Mouse (Mus musculus) limb, embryonic 14.5 days (tissue): ENCODE data around the gene Klc1. TPM values are rescaled to one million over a fixed set of nuclear protein-coding genes. Genes with fewer than 3 reads are reported as not detected.

Source experiments
- ATAC-seq: fragments of 200-750 bp; cut with Nextera tagmentation; 2 replicates; pipeline ENCODE4 v1.8.0; 2017; ENCODE audit warnings: low read depth, moderate number of reproducible peaks, moderate TSS enrichment; ENCODE audit not compliant: low FRiP score
- DNase-seq: peaks from one replicate; pipeline ENCODE4 v3.0.0-alpha.2; 2015; ENCODE audit warnings: low spot score
- H3K27ac ChIP-seq: fragments of 300-500 bp; sonication (generic); replicated peaks from 2 replicates; pipeline ENCODE4 v1.5.1; 2014; ENCODE audit warnings: low read depth, mild to moderate bottlenecking, low read length, moderate library complexity, mixed read lengths
- H3K27me3 ChIP-seq: fragments of 300-500 bp; sonication (generic); 2 replicates; pipeline ENCODE4 v1.6.1; 2014; ENCODE audit warnings: low read length, mixed read lengths; ENCODE audit not compliant: control insufficient read depth, insufficient read depth
- H3K36me3 ChIP-seq: fragments of 300-500 bp; sonication (generic); 2 replicates; pipeline ENCODE4 v1.6.1; 2014; ENCODE audit warnings: mild to moderate bottlenecking, low read length, moderate library complexity, mixed read lengths; ENCODE audit not compliant: control insufficient read depth, insufficient read depth
- H3K4me1 ChIP-seq: fragments of 300-500 bp; sonication (generic); 2 replicates; pipeline ENCODE4 v1.6.1; 2014; ENCODE audit warnings: antibody characterized with exemption, low read length, mixed read lengths; ENCODE audit not compliant: control insufficient read depth, insufficient read depth
- H3K4me2 ChIP-seq: fragments of 300-500 bp; sonication (generic); replicated peaks from 2 replicates; pipeline ENCODE4 v1.6.1; 2014; ENCODE audit warnings: low read depth, mild to moderate bottlenecking, low read length, moderate library complexity; ENCODE audit not compliant: severe bottlenecking
- H3K4me3 ChIP-seq: fragments of 300-500 bp; sonication (generic); replicated peaks from 2 replicates; pipeline ENCODE4 v1.5.1; 2014; ENCODE audit warnings: low read length
- H3K9ac ChIP-seq: fragments of 300-500 bp; sonication (generic); 2 replicates; pipeline ENCODE4 v1.6.1; 2014; ENCODE audit warnings: mild to moderate bottlenecking, low read depth, low read length, moderate library complexity; ENCODE audit not compliant: severe bottlenecking
- H3K9me3 ChIP-seq: fragments of 300-500 bp; sonication (generic); 2 replicates; pipeline ENCODE4 v1.6.1; 2016; ENCODE audit warnings: low read length; ENCODE audit not compliant: control insufficient read depth
- POLR2A ChIP-seq: fragments of 200-500 bp; IDR thresholded peaks from 2 replicates; pipeline ENCODE4 v1.8.0; 2012; ENCODE audit warnings: inconsistent platforms, mild to moderate bottlenecking, moderate library complexity, borderline replicate concordance; ENCODE audit not compliant: insufficient read depth, insufficient read length; ENCODE audit errors: extremely low read depth
- WGBS: fragments of 180-500 bp; shearing (Covaris S2); extraction: QIAGEN DNeasy Blood & Tissue Kit; methylation state at CpG from one replicate; pipeline ENCODE4 v1.1.7; 2014; 5-methylcytosine and 5-hydroxymethylcytosine counted together
- polyA plus RNA-seq, 2 experiments: library from polyadenylated mRNA; depleted of rRNA in 1 of 2; stranded (reverse) in 1 of 2; unstranded in 1 of 2; fragments of >200 nt; fragmentation: Nextera tagmentation in 1 of 2; extraction: Ambion mirVana in 1 of 2; gene quantifications; 2 replicates each; pipeline versions ENCODE4 v1.2.1 to v1.2.3; 2012 to 2014

The Klc1 gene
- polyA plus RNA-seq, 2 experiments = 104 to 137 TPM

DNA sequence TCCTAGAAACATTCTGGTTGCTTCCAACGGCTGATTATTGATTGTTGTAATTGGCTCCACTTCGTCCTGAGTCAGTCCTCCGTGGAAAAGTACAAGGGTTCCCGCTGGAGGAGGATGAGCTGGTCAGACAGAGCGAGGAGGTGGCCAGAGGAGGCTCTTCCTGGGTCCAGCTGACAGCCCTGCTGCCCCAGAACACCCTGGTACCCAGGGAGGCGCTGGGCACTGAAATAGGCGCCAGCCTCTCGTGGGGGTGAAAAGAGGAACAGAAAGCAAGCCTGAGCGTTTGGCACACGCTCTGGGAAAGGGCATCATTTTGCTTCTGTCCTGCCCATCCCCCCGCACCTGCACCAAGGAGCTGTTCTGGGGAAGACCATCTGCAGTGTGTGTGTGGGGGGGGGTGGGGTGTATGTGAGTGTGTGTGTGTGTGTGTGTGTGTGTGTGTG is 14.6 kb upstream of the Klc1 start:
- Histone ChIP-seq H3K27me3 (no peaks in the 10 kb centered on the region), H3K36me3 (0 out of 2 replicates have a peak, but pooled peaks cover 2% of the 10 kb centered on the region), H3K27ac (no peak overlapping the region), H3K9me3 (no peaks in the 10 kb centered on the region), H3K4me3 (no peak overlapping the region), H3K4me1 (peaks cover 10% of the 10 kb centered on the region), H3K4me2 (no peak overlapping the region), H3K9ac (no peak overlapping the region)
- 82% methylated on average over 11 of the region's 11 CpGs for WGBS
- DNase-seq = no peak
- no peak for ATAC-seq
- TF ChIP-seq POLR2A = no peak

DNA sequence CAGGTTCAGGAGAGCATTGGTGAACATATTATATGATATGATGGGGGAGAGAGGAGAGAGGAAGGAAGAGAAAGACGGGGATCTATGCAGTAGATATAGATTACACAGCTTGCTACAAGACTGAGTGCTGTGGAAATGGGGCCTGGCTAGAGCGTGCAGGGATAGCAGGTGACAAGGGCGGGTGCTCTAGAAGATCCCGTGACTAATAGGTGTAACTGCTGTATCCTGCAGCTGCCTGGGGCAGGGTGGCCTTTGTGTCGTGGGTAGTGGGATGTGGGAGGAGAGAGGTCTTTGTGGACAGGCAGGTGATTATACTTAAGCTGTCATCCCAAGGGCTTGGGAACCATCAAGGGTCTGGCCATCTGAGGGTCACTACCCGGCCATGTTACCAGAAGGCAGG is 13.4 kb upstream of the Klc1 start:
- no peaks in the 10 kb centered on the region for H3K27me3 ChIP-seq
- no peak for TF ChIP-seq POLR2A
- no peak overlapping the region for H3K4me2 ChIP-seq
- H3K9me3 ChIP-seq = no peaks in the 10 kb centered on the region
- peaks cover 10% of the 10 kb centered on the region for H3K4me1 ChIP-seq
- 72% methylated on average over 6 of the region's 6 CpGs for WGBS
- no peaks in the 10 kb centered on the region for H3K36me3 ChIP-seq
- 0 out of 2 replicates have a peak overlapping the region, but pooled peaks have one; percentile 63 for H3K27ac ChIP-seq
- H3K9ac ChIP-seq = no peak overlapping the region
- no peak for ATAC-seq
- DNase-seq = no peak
- no peak overlapping the region for H3K4me3 ChIP-seq

DNA sequence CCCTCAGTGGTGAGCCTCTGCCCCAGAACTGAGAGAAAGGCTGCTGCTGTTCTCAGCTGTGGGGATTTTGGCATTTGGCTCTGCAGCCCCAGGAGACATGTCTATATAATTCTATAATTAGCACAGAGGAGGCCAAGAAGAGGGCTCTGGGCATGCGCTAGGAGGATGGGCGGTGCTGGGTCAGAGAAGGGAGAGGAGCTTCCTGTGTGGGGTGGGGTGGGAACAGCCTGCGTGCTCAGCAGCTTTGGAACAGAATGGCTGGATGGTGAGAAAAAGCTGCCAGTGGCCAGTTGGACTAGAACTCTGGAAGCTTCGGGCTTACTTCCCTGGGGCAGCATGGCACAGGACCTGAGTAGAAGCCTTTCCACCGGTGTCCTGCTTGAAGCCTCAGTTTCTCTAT is 12.6 kb upstream of the Klc1 start:
- ATAC-seq (peak; percentile 71), DNase-seq (peak; percentile 81)
- no peaks in the 10 kb centered on the region for H3K9me3 ChIP-seq
- 47% methylated on average over 5 of the region's 5 CpGs for WGBS
- peak overlapping the region; percentile 63; the same call in 1 of the 2 replicates for H3K27ac ChIP-seq
- no peak for TF ChIP-seq POLR2A
- H3K9ac ChIP-seq = no peak overlapping the region
- H3K4me1 ChIP-seq = peaks cover 10% of the 10 kb centered on the region
- H3K27me3 ChIP-seq = no peaks in the 10 kb centered on the region
- no peak overlapping the region for H3K4me3 ChIP-seq
- no peaks in the 10 kb centered on the region for H3K36me3 ChIP-seq
- 0 out of 2 replicates have a peak overlapping the region, but pooled peaks have one; percentile 15 for H3K4me2 ChIP-seq

DNA sequence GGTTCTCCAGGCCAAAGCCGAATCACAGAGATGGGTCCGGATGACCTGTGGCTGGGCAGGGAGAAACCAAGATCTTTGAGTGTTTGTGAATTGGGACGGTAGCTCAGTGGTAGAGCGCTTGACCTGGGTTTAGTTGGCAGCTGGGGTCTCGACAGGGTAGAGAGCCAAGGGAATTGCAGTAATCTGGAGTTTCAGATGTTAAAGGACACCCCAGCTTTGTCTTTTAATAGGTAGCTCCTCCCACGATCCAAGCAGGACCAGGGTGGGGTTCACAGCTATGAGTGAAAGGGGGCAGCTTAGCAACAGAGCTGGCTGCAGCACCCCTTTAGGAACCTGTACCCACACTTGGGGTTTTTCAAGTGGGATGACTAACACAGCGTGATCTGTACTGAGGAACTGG is 11.2 kb upstream of the Klc1 start:
- H3K27me3 ChIP-seq = no peaks in the 10 kb centered on the region
- no peak overlapping the region for H3K4me3 ChIP-seq
- H3K27ac ChIP-seq = no peak overlapping the region
- no peak overlapping the region for H3K9ac ChIP-seq
- no peaks in the 10 kb centered on the region for H3K9me3 ChIP-seq
- H3K4me1 ChIP-seq = peaks cover 10% of the 10 kb centered on the region
- ATAC-seq (no peak), DNase-seq (no peak)
- 83% methylated on average over 7 of the region's 7 CpGs for WGBS
- no peak for TF ChIP-seq POLR2A
- H3K36me3 ChIP-seq = no peaks in the 10 kb centered on the region
- no peak overlapping the region for H3K4me2 ChIP-seq

DNA sequence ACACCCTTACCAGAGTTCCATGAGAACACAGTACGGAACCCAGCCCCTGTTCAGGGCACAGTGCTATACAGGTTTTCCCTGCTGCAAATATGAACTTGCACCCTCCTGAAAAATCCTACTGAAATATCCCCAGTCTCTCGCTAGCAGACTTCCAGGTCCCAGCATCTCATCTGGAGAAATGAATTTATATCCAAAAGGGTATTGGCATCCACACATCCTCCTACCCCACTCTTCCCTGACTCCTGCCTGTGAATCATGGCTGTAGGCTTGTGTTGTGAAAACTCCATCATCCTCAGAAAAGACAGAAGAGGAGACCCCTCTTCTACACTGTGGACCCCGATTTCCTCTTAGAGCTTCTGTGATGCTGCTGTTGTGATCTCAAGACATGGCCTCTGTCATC is 7.9 kb upstream of the Klc1 start:
- no peak for ATAC-seq
- no peaks in the 10 kb centered on the region for H3K36me3 ChIP-seq
- H3K9me3 ChIP-seq = no peaks in the 10 kb centered on the region
- no peak overlapping the region for H3K4me3 ChIP-seq
- no peaks in the 10 kb centered on the region for H3K27me3 ChIP-seq
- no peak for DNase-seq
- H3K4me2 ChIP-seq = no peak overlapping the region
- H3K27ac ChIP-seq = no peak overlapping the region
- peaks cover 11% of the 10 kb centered on the region for H3K4me1 ChIP-seq
- 98% methylated on average over 3 of the region's 3 CpGs for WGBS
- H3K9ac ChIP-seq = no peak overlapping the region
- TF ChIP-seq POLR2A = no peak

DNA sequence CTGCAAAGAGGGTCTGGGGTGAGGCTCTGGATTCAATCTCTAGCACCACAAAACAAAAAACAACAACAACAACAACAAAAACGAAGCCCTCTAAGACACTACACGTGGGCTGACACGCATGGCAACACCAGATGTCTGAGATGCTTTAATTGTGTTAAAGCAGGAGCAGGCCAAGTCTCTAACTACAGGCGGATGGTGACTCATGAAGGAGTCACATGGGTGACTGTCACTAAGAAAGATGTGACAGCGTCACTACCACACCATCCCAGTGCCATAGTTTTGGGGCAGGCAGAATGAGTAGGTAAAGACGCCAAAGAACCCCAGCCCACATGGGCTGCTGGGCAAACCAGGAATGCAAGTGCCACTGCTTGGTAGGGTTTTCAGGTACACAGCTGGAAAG is 6.2 kb upstream of the Klc1 start:
- TF ChIP-seq POLR2A = no peak
- H3K9me3 ChIP-seq = no peaks in the 10 kb centered on the region
- H3K4me1 ChIP-seq = 0 out of 2 replicates have a peak, but pooled peaks cover 4% of the 10 kb centered on the region
- H3K27ac ChIP-seq = no peak overlapping the region
- no peak overlapping the region for H3K9ac ChIP-seq
- DNase-seq (no peak), ATAC-seq (no peak)
- no peaks in the 10 kb centered on the region for H3K27me3 ChIP-seq
- 87% methylated on average over 6 of the region's 6 CpGs for WGBS
- H3K4me2 ChIP-seq = no peak overlapping the region
- no peak overlapping the region for H3K4me3 ChIP-seq
- H3K36me3 ChIP-seq = no peaks in the 10 kb centered on the region
